Mouse (Mus musculus) ES-E14 (cell line): ENCODE measurements around the gene Prkcz.

Experiments
- MAFK ChIP-seq: IDR thresholded peaks from 2 replicates; pipeline ENCODE4 v1.6.1; 2014; ENCODE audit warnings: mild to moderate bottlenecking, low read depth, low read length, inconsistent platforms; ENCODE audit not compliant: insufficient read depth
- ZC3H11A ChIP-seq: IDR thresholded peaks from 2 replicates; pipeline ENCODE4 v1.6.1; 2012; ENCODE audit warnings: low read depth, mild to moderate bottlenecking, inconsistent platforms, low read length, borderline replicate concordance

GRCm38 (mm10) chr4:155223594-155224528, 137.3 kb downstream of the Prkcz start:
- TF ChIP-seq MAFK, result no peak
- no peak for TF ChIP-seq ZC3H11A
